ENCODE assay signal across 10 mouse cellular contexts in the genomic region with DNA sequence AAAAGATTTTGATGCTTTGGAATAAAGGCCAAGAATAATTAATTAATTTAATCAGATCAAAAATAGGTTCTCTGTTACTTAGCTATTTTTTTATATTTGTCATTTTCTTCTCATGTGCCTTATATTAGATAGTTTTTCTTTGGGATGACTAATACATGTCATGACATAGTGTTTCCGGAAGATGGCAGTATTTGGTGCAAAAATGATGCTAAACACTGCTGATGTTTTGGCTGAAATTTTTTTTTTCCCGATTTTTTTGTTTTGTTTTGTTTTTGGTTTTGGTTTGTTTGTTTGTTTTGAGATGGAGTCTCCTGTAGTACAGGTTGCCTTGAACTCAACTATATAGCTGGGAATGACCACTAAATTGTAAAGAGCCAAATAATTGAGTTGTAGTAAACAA. TPM values are rescaled to one million over a fixed set of nuclear protein-coding genes. Genes with fewer than 3 reads are reported as not detected.
A peak's percentile ranks its signal among the peaks of the same experiment; 100 is the strongest.
DNase-seq lines count a peak whose midpoint lies in the region; ATAC-seq and TF ChIP-seq lines count a peak whose summit lies in the region.
"Had no signal": no experiment of that assay in that cellular context is flagged by ENCODE, and none has a peak within 500 bp of the region (broad histone marks: within the 10 kb centered on the region; RNA-seq: fewer than 3 reads in every experiment).

No protein-coding gene starts in this region.

- H3K9me3 ChIP-seq in E14TG2a.4 (ENCODE audit: low read length) = no peaks in the 10 kb centered on the region

- peak; percentile 5 to 27 for DNase-seq in cerebellum, postnatal 14 days
- DNase-seq in cerebellum, postnatal 36 days = no peak
- peak; percentile 2 to 10 for DNase-seq in layer of hippocampus, adult 2 months (ENCODE audit: low spot score in 2 of 2)
- DNase-seq in layer of hippocampus, postnatal 10 days (ENCODE audit: low spot score in 2 of 2) = no peak
- no peak for DNase-seq in heart, postnatal 25 days (ENCODE audit: low spot score)
- DNase-seq in thymus, postnatal 4 days = no peak
- DNase-seq: gastrocnemius, postnatal 10 days had no signal

- intact Hi-C loops in heart, postnatal 25 days (cut with DNase I) = loop anchor here (2.0 kb wide), 1 partner anchor 243 kb away; no protein-coding TSS in a partner anchor

- H3K4me3 ChIP-seq in layer of hippocampus, adult 2 months = no peak overlapping the region
- H3K4me3 ChIP-seq in E14TG2a.4 (replicated peaks; ENCODE audit: low read length) = no peak overlapping the region

- H3K27me3 ChIP-seq in E14TG2a.4 (ENCODE audit: insufficient read depth, low read length) = no peaks in the 10 kb centered on the region

- H3K36me3 ChIP-seq in E14TG2a.4 (ENCODE audit: insufficient read depth, low read length) = no peaks in the 10 kb centered on the region

- peak; percentile 42; the same call in 1 of the 2 replicates for ATAC-seq in granulocyte monocyte progenitor cell, adult 5-6 weeks (replicated peaks; ENCODE audit: poor library complexity, severe bottlenecking)

- TF ChIP-seq CTCF in layer of hippocampus, adult 2 months (conservative IDR thresholded peaks at IDR 0.05) = peak; percentile 83
- peak; percentile 32; the same call in 1 of the 2 replicates for TF ChIP-seq CTCF in E14TG2a.4 (conservative IDR thresholded peaks at IDR 0.05; ENCODE audit: low read length)

- H3K4me1 ChIP-seq in E14TG2a.4 (replicated peaks; ENCODE audit: low read depth, low read length) = no peaks in the 10 kb centered on the region

- H3K27ac ChIP-seq in layer of hippocampus, adult 2 months = no peak overlapping the region
- H3K27ac ChIP-seq: macrophage had no signal

RNA-seq across cellular contexts. Expression of a gene that starts 22.7 kb away (rescaled TPM):
- total RNA-seq in layer of hippocampus, adult 2 months (2021) = not detected
- total RNA-seq in layer of hippocampus, postnatal 10 days (2021) = not detected
- total RNA-seq in granulocyte monocyte progenitor cell, adult 5-6 weeks (2014; fragmentation: Nextera tagmentation) = not detected in 2 replicates
- total RNA-seq in granulocyte monocyte progenitor cell, adult 5-6 weeks (2017) = 0.46 TPM in 1 of 2 replicates, not detected in the other
- total RNA-seq in heart, postnatal 25 days (2021) = not detected
- total RNA-seq: gastrocnemius, postnatal 10 days had no signal

RNA-seq across cellular contexts. Expression of a gene that starts 38.8 kb away (rescaled TPM):
- total RNA-seq in layer of hippocampus, adult 2 months (2021) = 10 to 100 TPM; 67.3 to 75.9 TPM
- total RNA-seq in layer of hippocampus, postnatal 10 days (2021) = 10 to 100 TPM; 85.3 to 88.0 TPM
- 81.2 and 92.6 TPM in 2 replicates for total RNA-seq in granulocyte monocyte progenitor cell, adult 5-6 weeks (2014; fragmentation: Nextera tagmentation)
- 74.0 and 74.1 TPM in 2 replicates for total RNA-seq in granulocyte monocyte progenitor cell, adult 5-6 weeks (2017)
- 10 to 100 TPM; 24.7 to 27.1 TPM for total RNA-seq in heart, postnatal 25 days (2021)

Comparison
In these comparisons a context has a peak if more than half of its experiments do, and no peak if none do; other contexts are left out.
1. DNase-seq: peak in cerebellum, postnatal 14 days (2 of 2) and layer of hippocampus, adult 2 months (2 of 2); none in cerebellum, postnatal 36 days (0 of 2), layer of hippocampus, postnatal 10 days (0 of 2), heart, postnatal 25 days (single experiment) and thymus, postnatal 4 days (single experiment).